Mouse (Mus musculus): ENCODE measurements around the gene Tectb.

Gene Tectb

GRCm38 (mm10) chr19:55207746-55208538 is 27.4 kb downstream of the Tectb start:
- no peak for DNase-seq (ENCODE audit: low spot score)

- no peak for DNase-seq (ENCODE audit: low spot score)
Measured at GRCm38 (mm10) chr19:55208654-55209053, 28.1 kb downstream of the Tectb start.

GRCm38 (mm10) chr19:55209084-55209483 is 28.6 kb downstream of the Tectb start:
- no peak for DNase-seq (ENCODE audit: low spot score)

GRCm38 (mm10) chr19:55211698-55212097 is 31.2 kb downstream of the Tectb start:
- no peak for DNase-seq (ENCODE audit: low spot score)

- no peak for DNase-seq (ENCODE audit: low spot score)
Measured at GRCm38 (mm10) chr19:55213617-55214340, 33.2 kb downstream of the Tectb start.

GRCm38 (mm10) chr19:55216876-55217275 is 36.3 kb downstream of the Tectb start:
- DNase-seq (ENCODE audit: low spot score), result no peak

GRCm38 (mm10) chr19:55217365-55217764 is 36.8 kb downstream of the Tectb start:
- no peak for DNase-seq (ENCODE audit: low spot score)

- DNase-seq (ENCODE audit: low spot score), result peak; percentile 80
Measured at GRCm38 (mm10) chr19:55218192-55218739, 37.7 kb downstream of the Tectb start.

GRCm38 (mm10) chr19:55218741-55219221 is 38.2 kb downstream of the Tectb start:
- peak; percentile 58 for DNase-seq (ENCODE audit: low spot score)

- DNase-seq (ENCODE audit: low spot score), result no peak
Measured at GRCm38 (mm10) chr19:55219359-55219758, 38.8 kb downstream of the Tectb start.

- DNase-seq (ENCODE audit: low spot score), result no peak
Measured at GRCm38 (mm10) chr19:55221208-55221607, 40.7 kb downstream of the Tectb start.

GRCm38 (mm10) chr19:55222268-55222667 is 41.7 kb downstream of the Tectb start:
- DNase-seq (ENCODE audit: low spot score), result no peak

- DNase-seq (ENCODE audit: low spot score), result no peak
Measured at GRCm38 (mm10) chr19:55226621-55227020, 46.1 kb downstream of the Tectb start.

- DNase-seq (ENCODE audit: low spot score), result no peak
Measured at GRCm38 (mm10) chr19:55227135-55227534, 46.6 kb downstream of the Tectb start.

GRCm38 (mm10) chr19:55231081-55231480 is 50.5 kb downstream of the Tectb start:
- DNase-seq (ENCODE audit: low spot score), result no peak

- no peak for DNase-seq (ENCODE audit: low spot score)
Measured at GRCm38 (mm10) chr19:55232136-55232535, 51.6 kb downstream of the Tectb start.

- no peak for DNase-seq (ENCODE audit: low spot score)
Measured at GRCm38 (mm10) chr19:55236026-55236425, 55.5 kb downstream of the Tectb start.

GRCm38 (mm10) chr19:55236564-55236963 is 56.0 kb downstream of the Tectb start:
- no peak for DNase-seq (ENCODE audit: low spot score)

GRCm38 (mm10) chr19:55239766-55240426 is 59.4 kb downstream of the Tectb start:
- DNase-seq (ENCODE audit: low spot score), result no peak

GRCm38 (mm10) chr19:55241186-55241645 is 60.7 kb downstream of the Tectb start, which contains the start of gene Gucy2g:
Gene Gucy2g, minus strand, starts transcription at chr19:55241236.
- DNase-seq (ENCODE audit: low spot score), result no peak

- DNase-seq (ENCODE audit: low spot score), result no peak
Measured at GRCm38 (mm10) chr19:55244791-55245231, 64.3 kb downstream of the Tectb start.

Measured in spleen, adult 12 weeks (tissue).